Mouse (Mus musculus): Measurements from ENCODE around the gene Itga8.

GRCm38 (mm10) chr2:12198214-12198613, 103.5 kb downstream of the Itga8 start:
- TF ChIP-seq CTCF (IDR thresholded peaks at IDR 0.05; ENCODE audit: insufficient read depth, low read depth, low read length) (no peak), POLR2A (IDR thresholded peaks at IDR 0.05; ENCODE audit: insufficient read depth, low read depth, low read length) (no peak)
